In the genomic region with DNA sequence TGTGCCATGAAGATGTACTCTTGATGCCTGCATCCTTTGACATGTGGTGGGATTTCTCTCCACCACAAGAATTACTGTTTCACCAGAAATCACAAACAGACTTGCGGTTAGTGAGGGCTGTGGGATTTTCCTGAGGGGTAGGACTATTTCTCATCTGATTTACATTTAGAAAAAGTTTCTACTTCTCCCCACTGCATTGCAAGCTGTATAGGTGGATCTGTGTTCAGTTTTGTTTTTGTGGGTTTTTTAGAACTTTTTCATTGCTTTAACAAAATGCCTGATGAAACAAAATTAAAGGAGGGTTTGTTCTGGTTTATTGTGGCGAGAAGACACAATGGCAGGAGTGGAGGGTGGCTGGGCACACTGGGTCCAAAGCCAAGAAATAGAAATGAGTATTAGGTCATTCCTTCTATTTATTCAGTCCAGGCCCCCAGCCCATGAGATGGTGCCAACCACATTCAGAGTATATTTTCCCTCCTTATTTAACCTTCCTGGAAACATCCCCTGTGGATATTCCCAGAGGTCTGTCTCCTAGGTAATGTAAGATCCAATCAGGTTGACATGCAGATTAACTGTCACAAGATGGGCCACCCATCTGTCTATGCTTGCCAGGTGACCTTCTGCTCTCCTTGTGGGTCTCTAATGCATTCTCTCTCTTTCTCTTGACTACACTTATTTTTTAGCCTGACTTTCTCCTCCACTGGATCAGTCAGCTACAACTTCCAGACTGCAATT, we compare ENCODE assay signal across 28 mouse cellular contexts.
A peak's percentile ranks its signal among the peaks of the same experiment; 100 is the strongest.
DNase-seq lines count a peak whose midpoint lies in the region; ATAC-seq lines count a peak whose summit lies in the region.
"Had no signal": no experiment of that assay in that cellular context is flagged by ENCODE, and none has a peak within 500 bp of the region (broad histone marks: within the 10 kb centered on the region; RNA-seq: fewer than 3 reads in every experiment).

No protein-coding gene starts in this region.

- H3K9ac ChIP-seq in embryonic facial prominence, embryonic 14.5 days (ENCODE audit: low read depth, low read length): no peak overlapping the region
- H3K9ac ChIP-seq in hindbrain, embryonic 15.5 days: no peak overlapping the region
- H3K9ac ChIP-seq in hindbrain, embryonic 11.5 days (ENCODE audit: low read depth, low read length): no peak overlapping the region
- H3K9ac ChIP-seq: heart, embryonic 12.5 days; intestine, embryonic 15.5 days; limb, embryonic 15.5 days; liver, embryonic 13.5 days; neural tube, embryonic 15.5 days had no signal

- H3K36me3 ChIP-seq in embryonic facial prominence, embryonic 14.5 days (ENCODE audit: control insufficient read depth, insufficient read depth, low read length): no peaks in the 10 kb centered on the region
- H3K36me3 ChIP-seq in embryonic facial prominence, embryonic 10.5 days (replicated peaks): no peaks in the 10 kb centered on the region
- H3K36me3 ChIP-seq in hindbrain, embryonic 15.5 days: no peaks in the 10 kb centered on the region
- no peaks in the 10 kb centered on the region for H3K36me3 ChIP-seq in hindbrain, embryonic 11.5 days (ENCODE audit: control insufficient read depth, insufficient read depth, low read length)
- H3K36me3 ChIP-seq: heart, embryonic 12.5 days; intestine, embryonic 15.5 days; limb, embryonic 10.5 days; limb, embryonic 15.5 days; liver, embryonic 13.5 days; neural tube, embryonic 15.5 days had no signal

- no peaks in the 10 kb centered on the region for H3K27me3 ChIP-seq in embryonic facial prominence, embryonic 14.5 days (replicated peaks; ENCODE audit: control insufficient read depth, insufficient read depth, low read length)
- no peaks in the 10 kb centered on the region for H3K27me3 ChIP-seq in embryonic facial prominence, embryonic 10.5 days (replicated peaks; ENCODE audit: low read depth, poor library complexity, severe bottlenecking)
- no peaks in the 10 kb centered on the region for H3K27me3 ChIP-seq in hindbrain, embryonic 15.5 days
- no peaks in the 10 kb centered on the region for H3K27me3 ChIP-seq in hindbrain, embryonic 11.5 days (ENCODE audit: control insufficient read depth, insufficient read depth, low read length)
- H3K27me3 ChIP-seq: heart, embryonic 12.5 days; intestine, embryonic 15.5 days; limb, embryonic 15.5 days; liver, embryonic 13.5 days; neural tube, embryonic 15.5 days had no signal

- H3K4me2 ChIP-seq in embryonic facial prominence, embryonic 14.5 days (ENCODE audit: low read depth, low read length): no peak overlapping the region
- H3K4me2 ChIP-seq in hindbrain, embryonic 15.5 days: no peak overlapping the region
- H3K4me2 ChIP-seq in hindbrain, embryonic 11.5 days (replicated peaks; ENCODE audit: low read depth, low read length): no peak overlapping the region
- H3K4me2 ChIP-seq: heart, embryonic 12.5 days; intestine, embryonic 15.5 days; limb, embryonic 15.5 days; liver, embryonic 13.5 days; neural tube, embryonic 15.5 days had no signal

- DNase-seq in embryonic facial prominence, embryonic 14.5 days (ENCODE audit: low spot score): peak; percentile 22
- DNase-seq in embryonic facial prominence, embryonic 10.5 days (ENCODE audit: low spot score): no peak
- no peak for DNase-seq in hindbrain, embryonic 11.5 days (ENCODE audit: low spot score)
- peak; percentile 6 for DNase-seq in retina, postnatal 1 day
- no peak for DNase-seq in retina, embryonic 14.5 days (ENCODE audit: low spot score)
- DNase-seq in lung, postnatal 4 days: no peak
- DNase-seq: adrenal gland, postnatal 14 days; cerebellum, adult 11-12 months; gastrocnemius, adult 2 months; gastrocnemius, postnatal 36 days; heart, adult 18-20 months; kidney, adult 2 months; kidney, postnatal 36 days; liver, embryonic 13.5 days; lung, adult 18-20 months; midbrain, embryonic 14.5 days; right cerebral cortex, adult 18-20 months; spleen, adult 18-20 months; thymus, postnatal 14 days had no signal

- H3K27ac ChIP-seq in embryonic facial prominence, embryonic 14.5 days (replicated peaks; ENCODE audit: low read depth, low read length): no peak overlapping the region
- H3K27ac ChIP-seq in embryonic facial prominence, embryonic 10.5 days (replicated peaks): no peak overlapping the region
- H3K27ac ChIP-seq in hindbrain, embryonic 15.5 days (replicated peaks): no peak overlapping the region
- H3K27ac ChIP-seq in hindbrain, embryonic 11.5 days (ENCODE audit: low read depth, low read length): no peak overlapping the region
- H3K27ac ChIP-seq: gastrocnemius, adult 2 months; intestine, embryonic 15.5 days; layer of hippocampus, adult 2 months; limb, embryonic 10.5 days; limb, embryonic 15.5 days; liver, embryonic 13.5 days; macrophage; neural tube, embryonic 15.5 days had no signal

- no peak for ATAC-seq in embryonic facial prominence, embryonic 14.5 days (ENCODE audit: low read depth)
- peak; percentile 38; the same call in 1 of the 2 replicates for ATAC-seq in hindbrain, embryonic 15.5 days (ENCODE audit: low FRiP score, low read depth)
- no peak for ATAC-seq in hindbrain, embryonic 11.5 days (ENCODE audit: low FRiP score)
- ATAC-seq: intestine, embryonic 15.5 days; lung, postnatal 0 days had no signal

- 58% methylated on average over 2 of the region's 2 CpGs for WGBS in embryonic facial prominence, embryonic 14.5 days
- 83% methylated on average over 2 of the region's 2 CpGs for WGBS in embryonic facial prominence, embryonic 10.5 days
- 78% methylated on average over 2 of the region's 2 CpGs for WGBS in hindbrain, embryonic 15.5 days
- WGBS in hindbrain, embryonic 11.5 days: 92% methylated on average over 2 of the region's 2 CpGs

- no peak overlapping the region for H3K4me3 ChIP-seq in embryonic facial prominence, embryonic 14.5 days (ENCODE audit: low read depth, low read length)
- H3K4me3 ChIP-seq in embryonic facial prominence, embryonic 10.5 days: no peak overlapping the region
- no peak overlapping the region for H3K4me3 ChIP-seq in hindbrain, embryonic 15.5 days
- H3K4me3 ChIP-seq in hindbrain, embryonic 11.5 days (ENCODE audit: low read depth, low read length): no peak overlapping the region
- H3K4me3 ChIP-seq: gastrocnemius, adult 2 months; heart, embryonic 12.5 days; intestine, embryonic 15.5 days; layer of hippocampus, adult 2 months; limb, embryonic 10.5 days; limb, embryonic 15.5 days; liver, embryonic 13.5 days; neural tube, embryonic 15.5 days had no signal

- 0 out of 2 replicates have a peak, but pooled peaks cover 3% of the 10 kb centered on the region for H3K4me1 ChIP-seq in embryonic facial prominence, embryonic 14.5 days (ENCODE audit: control insufficient read depth, insufficient read depth, low read length)
- H3K4me1 ChIP-seq in embryonic facial prominence, embryonic 10.5 days: 0 out of 2 replicates have a peak, but pooled peaks cover 3% of the 10 kb centered on the region
- H3K4me1 ChIP-seq in hindbrain, embryonic 15.5 days (replicated peaks): 0 out of 2 replicates have a peak, but pooled peaks cover 1% of the 10 kb centered on the region
- H3K4me1 ChIP-seq in hindbrain, embryonic 11.5 days (replicated peaks; ENCODE audit: control insufficient read depth, insufficient read depth, low read length): no peaks in the 10 kb centered on the region
- H3K4me1 ChIP-seq: heart, embryonic 12.5 days; intestine, embryonic 15.5 days; limb, embryonic 10.5 days; limb, embryonic 15.5 days; liver, embryonic 13.5 days; neural tube, embryonic 15.5 days had no signal

- no peaks in the 10 kb centered on the region for H3K9me3 ChIP-seq in embryonic facial prominence, embryonic 14.5 days (ENCODE audit: control insufficient read depth, low read length)
- no peaks in the 10 kb centered on the region for H3K9me3 ChIP-seq in embryonic facial prominence, embryonic 10.5 days
- no peaks in the 10 kb centered on the region for H3K9me3 ChIP-seq in hindbrain, embryonic 15.5 days
- H3K9me3 ChIP-seq in hindbrain, embryonic 11.5 days (ENCODE audit: control insufficient read depth, low read length): no peaks in the 10 kb centered on the region
- H3K9me3 ChIP-seq: heart, embryonic 12.5 days; intestine, embryonic 15.5 days; limb, embryonic 10.5 days; limb, embryonic 15.5 days; liver, embryonic 13.5 days; neural tube, embryonic 15.5 days had no signal

Comparison
In these comparisons a context has a peak if more than half of its experiments do, and no peak if none do; other contexts are left out.
1. DNase-seq: peak in embryonic facial prominence, embryonic 14.5 days (single experiment) and retina, postnatal 1 day (single experiment); none in embryonic facial prominence, embryonic 10.5 days (single experiment), hindbrain, embryonic 11.5 days (single experiment), retina, embryonic 14.5 days (single experiment) and lung, postnatal 4 days (0 of 2).